Mouse (Mus musculus): ENCODE measurements around the gene Gm13762. TPM values are rescaled to one million over a fixed set of nuclear protein-coding genes. Genes with fewer than 3 reads are reported as not detected.
"Not testable (repeated sequence)": the region's sequence is repeated elsewhere in the genome, so short reads cannot be mapped to it uniquely, and the experiment has no call there.

The Gm13762 gene
- polyA plus RNA-seq (2012; rRNA removed): not detected in 2 replicates

DNA sequence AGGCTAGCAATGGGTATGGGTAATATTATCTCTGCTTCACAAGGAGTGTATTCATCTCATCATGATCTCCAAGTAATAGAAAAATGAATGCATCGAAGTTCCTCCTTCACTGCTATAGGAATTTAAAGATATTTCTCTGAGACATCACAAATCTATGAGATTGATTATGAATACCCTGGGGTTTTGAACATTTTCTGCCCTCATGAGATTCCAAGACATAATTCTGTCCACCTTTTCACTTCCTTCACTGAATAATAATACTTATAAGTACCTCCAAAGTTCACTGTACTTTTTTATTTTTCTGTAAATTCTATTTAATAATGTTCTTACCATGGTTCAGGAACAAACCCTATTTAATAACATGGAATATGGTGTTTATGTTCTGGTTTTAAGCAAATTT lies at the start of gene Gm13762:
TSS of gene Gm13762 (minus strand) at position 101 of the 400 bp plus-strand sequence.
- no peak within 1 kb of the TSS for H3K27ac ChIP-seq (ENCODE audit: insufficient read depth, low read length)
- no peaks in the 10 kb centered on the region for H3K27me3 ChIP-seq (ENCODE audit: control insufficient read depth, insufficient read depth, low read length)
- no peak for DNase-seq (ENCODE audit: low read depth in 1 of 2, low spot score in 2 of 2)
- H3K4me3 ChIP-seq (ENCODE audit: extremely low read depth, insufficient read depth, insufficient read length): no peak within 1 kb of the TSS
- TF ChIP-seq CTCF (IDR thresholded peaks at IDR 0.05; ENCODE audit: extremely low read depth, insufficient read depth, insufficient read length, insufficient replicate concordance) (no peak), POLR2A (IDR thresholded peaks at IDR 0.05; ENCODE audit: low read depth, low read length) (no peak)
- no peaks in the 10 kb centered on the region for H3K4me1 ChIP-seq (ENCODE audit: control insufficient read depth, insufficient read depth, insufficient read length)
- WGBS: 70% methylated on average over 1 of the region's 1 CpGs
- no peaks in the 10 kb centered on the region for H3K36me3 ChIP-seq (ENCODE audit: control insufficient read depth, insufficient read depth, low read length)

DNA sequence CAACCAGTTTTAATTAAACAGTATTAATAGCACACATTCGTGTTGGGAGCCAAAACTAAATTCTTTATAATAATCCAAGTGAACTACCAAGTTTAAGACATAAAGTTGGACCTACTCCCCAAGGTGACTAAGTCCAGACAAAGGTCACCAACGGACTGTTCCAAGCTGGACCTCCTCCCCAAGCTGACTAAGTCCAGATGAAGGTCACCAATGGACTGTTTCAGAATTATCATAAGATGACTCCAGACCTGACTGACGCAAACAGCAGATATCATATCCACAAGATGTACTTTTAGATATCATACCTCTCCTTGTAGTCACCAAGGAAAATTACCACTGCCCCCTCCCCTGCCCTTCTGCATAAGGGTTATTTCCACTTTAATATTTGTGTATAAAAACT lies 41.4 kb upstream of the Gm13762 start:
- H3K27ac ChIP-seq (ENCODE audit: insufficient read depth, low read length); H3K36me3 ChIP-seq (ENCODE audit: control insufficient read depth, insufficient read depth, low read length); H3K4me1 ChIP-seq (ENCODE audit: control insufficient read depth, insufficient read depth, insufficient read length); DNase-seq (ENCODE audit: low read depth in 1 of 2, low spot score in 2 of 2); H3K4me3 ChIP-seq (ENCODE audit: extremely low read depth, insufficient read depth, insufficient read length); H3K27me3 ChIP-seq (ENCODE audit: control insufficient read depth, insufficient read depth, low read length): not testable (repeated sequence)
- 65% methylated on average over 3 of the region's 3 CpGs for WGBS

DNA sequence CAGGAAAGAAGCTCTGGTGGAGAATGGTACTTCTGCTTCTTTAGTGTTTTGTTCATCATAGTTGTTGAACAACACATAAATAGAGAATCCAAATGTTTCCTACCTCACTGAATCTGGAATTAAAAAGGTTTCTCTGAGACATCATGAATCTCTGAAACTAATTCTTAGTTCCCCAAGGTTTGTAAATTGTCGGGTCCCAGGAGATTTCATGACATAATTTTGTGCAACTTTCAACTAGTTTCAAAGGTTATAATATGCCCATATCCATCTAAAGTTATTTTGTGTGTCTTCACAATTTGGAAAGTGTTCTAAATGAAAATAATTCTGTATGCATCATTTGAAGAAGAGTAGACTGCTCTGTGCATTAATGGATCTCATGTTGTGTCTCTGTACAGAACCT lies 38.2 kb upstream of the Gm13762 start, which contains the start of gene Olfr1216:
TSS of gene Olfr1216 (minus strand) at position 101 of the 400 bp plus-strand sequence.
- Histone ChIP-seq H3K4me1 (ENCODE audit: control insufficient read depth, insufficient read depth, insufficient read length) (no peaks in the 10 kb centered on the region), H3K36me3 (ENCODE audit: control insufficient read depth, insufficient read depth, low read length) (no peaks in the 10 kb centered on the region), H3K27me3 (ENCODE audit: control insufficient read depth, insufficient read depth, low read length) (no peaks in the 10 kb centered on the region), H3K4me3 (ENCODE audit: extremely low read depth, insufficient read depth, insufficient read length) (no peak within 1 kb of the TSS), H3K27ac (ENCODE audit: insufficient read depth, low read length) (no peak within 1 kb of the TSS)
- DNase-seq (ENCODE audit: low read depth in 1 of 2, low spot score in 2 of 2): no peak
- whole genome bisulfite sequencing: 80% methylated on average over 1 of the region's 1 CpGs
- TF ChIP-seq CTCF (IDR thresholded peaks at IDR 0.05; ENCODE audit: extremely low read depth, insufficient read depth, insufficient read length, insufficient replicate concordance) (no peak), POLR2A (IDR thresholded peaks at IDR 0.05; ENCODE audit: low read depth, low read length) (no peak)

DNA sequence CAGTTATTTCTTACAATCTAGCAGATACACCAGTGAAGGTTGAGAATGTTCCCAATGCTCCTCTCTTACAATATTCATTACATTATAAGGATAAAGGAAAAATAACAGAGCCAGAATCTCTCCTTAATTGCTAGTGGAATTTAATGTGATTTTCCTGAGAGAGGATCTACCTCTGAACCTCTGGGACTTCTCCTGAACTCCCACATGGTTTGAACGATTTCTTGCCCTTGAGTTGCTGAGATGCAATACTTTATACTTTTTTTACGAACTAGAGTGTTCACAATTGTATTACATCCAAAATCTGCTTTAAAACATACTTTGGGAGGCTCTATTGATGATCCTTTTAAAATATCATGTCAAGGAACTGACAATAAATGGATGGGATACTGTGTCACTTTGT lies 26.8 kb upstream of the Gm13762 start, which contains the start of gene Olfr1215:
TSS of gene Olfr1215 (minus strand) at position 101 of the 400 bp plus-strand sequence.
- no peak for DNase-seq (ENCODE audit: low read depth in 1 of 2, low spot score in 2 of 2)
- no peak for TF ChIP-seq POLR2A (IDR thresholded peaks at IDR 0.05; ENCODE audit: low read depth, low read length)
- TF ChIP-seq CTCF (IDR thresholded peaks at IDR 0.05; ENCODE audit: extremely low read depth, insufficient read depth, insufficient read length, insufficient replicate concordance): no peak
- H3K4me3 ChIP-seq (ENCODE audit: extremely low read depth, insufficient read depth, insufficient read length): no peak within 1 kb of the TSS
- H3K36me3 ChIP-seq (ENCODE audit: control insufficient read depth, insufficient read depth, low read length): no peaks in the 10 kb centered on the region
- WGBS: 59% methylated on average over 2 of the region's 2 CpGs
- H3K27ac ChIP-seq (ENCODE audit: insufficient read depth, low read length): no peak within 1 kb of the TSS
- H3K4me1 ChIP-seq (ENCODE audit: control insufficient read depth, insufficient read depth, insufficient read length): no peaks in the 10 kb centered on the region
- H3K27me3 ChIP-seq (ENCODE audit: control insufficient read depth, insufficient read depth, low read length): no peaks in the 10 kb centered on the region

DNA sequence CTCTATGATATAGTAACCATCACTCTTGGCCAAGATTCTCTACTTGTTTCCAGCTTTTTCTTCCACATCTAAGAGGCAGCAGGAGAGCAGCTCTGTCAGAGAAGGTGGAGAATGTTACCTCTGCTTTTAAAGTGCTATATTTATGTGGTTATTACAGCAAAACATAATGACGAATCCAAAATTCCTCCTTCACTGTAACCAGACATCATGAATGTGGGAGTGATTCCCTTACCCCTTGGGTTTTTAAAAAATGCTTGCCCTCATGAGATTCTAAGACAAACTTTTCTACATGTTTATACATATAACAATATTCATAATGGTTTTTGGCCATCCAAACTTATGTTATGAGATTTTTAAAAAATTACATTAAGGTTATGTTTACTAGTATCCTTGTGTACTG lies 12.5 kb upstream of the Gm13762 start, which contains the start of gene Olfr1214:
TSS of gene Olfr1214 (minus strand) at position 101 of the 400 bp plus-strand sequence.
- TF ChIP-seq CTCF (IDR thresholded peaks at IDR 0.05; ENCODE audit: extremely low read depth, insufficient read depth, insufficient read length, insufficient replicate concordance): no peak
- no peak for TF ChIP-seq POLR2A (IDR thresholded peaks at IDR 0.05; ENCODE audit: low read depth, low read length)
- WGBS: 84% methylated on average over 1 of the region's 1 CpGs

DNA sequence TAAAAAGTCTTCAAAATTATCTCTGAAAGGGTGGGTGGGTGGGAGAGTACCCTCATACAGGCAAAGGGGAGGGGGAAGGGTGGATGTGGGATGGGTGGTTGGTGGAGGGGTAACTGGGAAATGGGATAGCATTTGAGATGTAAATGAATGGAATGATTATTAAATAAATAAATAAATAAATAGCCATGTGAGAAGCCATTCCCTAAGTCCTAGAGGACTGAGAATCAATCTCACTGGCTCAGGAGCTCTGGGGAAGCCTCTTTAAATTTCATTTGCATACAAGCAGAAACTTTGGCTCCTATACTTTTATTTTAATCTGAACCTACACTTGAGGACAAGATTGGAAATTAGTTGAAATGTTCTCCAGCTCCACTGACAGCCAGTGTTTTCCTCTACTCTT lies 26.4 kb downstream of the Gm13762 start, which contains the start of gene Olfr1212:
TSS of gene Olfr1212 (plus strand) at position 301 of the 400 bp plus-strand sequence.
- no peak for DNase-seq (ENCODE audit: low read depth in 1 of 2, low spot score in 2 of 2)
- TF ChIP-seq CTCF (IDR thresholded peaks at IDR 0.05; ENCODE audit: extremely low read depth, insufficient read depth, insufficient read length, insufficient replicate concordance) (no peak), POLR2A (IDR thresholded peaks at IDR 0.05; ENCODE audit: low read depth, low read length) (no peak)
- H3K27ac ChIP-seq (ENCODE audit: insufficient read depth, low read length): no peak within 1 kb of the TSS
- H3K4me3 ChIP-seq (ENCODE audit: extremely low read depth, insufficient read depth, insufficient read length): no peak within 1 kb of the TSS
- H3K27me3 ChIP-seq (ENCODE audit: control insufficient read depth, insufficient read depth, low read length): no peaks in the 10 kb centered on the region
- no peaks in the 10 kb centered on the region for H3K4me1 ChIP-seq (ENCODE audit: control insufficient read depth, insufficient read depth, insufficient read length)
- H3K36me3 ChIP-seq (ENCODE audit: control insufficient read depth, insufficient read depth, low read length): no peaks in the 10 kb centered on the region

More for the DNA sequence above, 12.5 kb upstream of the Gm13762 start, which contains the start of gene Olfr1214:
- Histone ChIP-seq H3K27me3 (ENCODE audit: control insufficient read depth, insufficient read depth, low read length) (no peaks in the 10 kb centered on the region), H3K36me3 (ENCODE audit: control insufficient read depth, insufficient read depth, low read length) (no peaks in the 10 kb centered on the region), H3K27ac (ENCODE audit: insufficient read depth, low read length) (no peak within 1 kb of the TSS), H3K4me1 (ENCODE audit: control insufficient read depth, insufficient read depth, insufficient read length) (no peaks in the 10 kb centered on the region), H3K4me3 (ENCODE audit: extremely low read depth, insufficient read depth, insufficient read length) (no peak within 1 kb of the TSS)
- no peak for DNase-seq (ENCODE audit: low read depth in 1 of 2, low spot score in 2 of 2)

DNA sequence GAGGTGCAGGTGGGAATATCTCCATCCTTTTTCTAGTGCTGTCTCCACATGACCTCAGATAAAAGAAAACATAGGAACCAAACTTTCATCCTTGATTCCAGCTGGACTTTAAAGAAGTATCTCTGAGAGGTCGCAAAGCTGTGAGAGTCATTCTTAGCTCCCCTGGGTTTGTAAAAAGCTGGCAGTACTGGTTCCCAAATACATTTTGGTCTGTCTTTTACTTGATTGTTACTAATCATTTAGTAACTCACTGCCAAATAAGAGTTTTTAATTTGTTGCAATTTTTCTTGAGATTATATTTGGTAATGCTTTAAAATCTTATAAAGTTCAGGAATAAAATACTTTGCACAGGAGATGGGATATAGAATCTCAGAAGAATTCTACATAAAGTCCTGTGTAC lies 42.1 kb downstream of the Gm13762 start, which contains the start of gene Olfr1211:
TSS of gene Olfr1211 (minus strand) at position 101 of the 400 bp plus-strand sequence.
- TF ChIP-seq CTCF (IDR thresholded peaks at IDR 0.05; ENCODE audit: extremely low read depth, insufficient read depth, insufficient read length, insufficient replicate concordance) (no peak), POLR2A (IDR thresholded peaks at IDR 0.05; ENCODE audit: low read depth, low read length) (no peak)
- no peak within 1 kb of the TSS for H3K27ac ChIP-seq (ENCODE audit: insufficient read depth, low read length)
- no peaks in the 10 kb centered on the region for H3K27me3 ChIP-seq (ENCODE audit: control insufficient read depth, insufficient read depth, low read length)
- H3K4me1 ChIP-seq (ENCODE audit: control insufficient read depth, insufficient read depth, insufficient read length): no peaks in the 10 kb centered on the region
- no peaks in the 10 kb centered on the region for H3K36me3 ChIP-seq (ENCODE audit: control insufficient read depth, insufficient read depth, low read length)
- no peak within 1 kb of the TSS for H3K4me3 ChIP-seq (ENCODE audit: extremely low read depth, insufficient read depth, insufficient read length)
- WGBS: 90% methylated on average over 1 of the region's 1 CpGs
- DNase-seq (ENCODE audit: low read depth in 1 of 2, low spot score in 2 of 2): no peak

Other genes starting within 250 kb of the Gm13762 start
- gene Olfr1197, start 247.9 kb downstream of the Gm13762 start, polyA plus RNA-seq (2012; rRNA removed): not detected in 2 replicates
- not detected in 2 replicates for gene Olfr1198, start 228.9 kb downstream of the Gm13762 start, polyA plus RNA-seq (2012; rRNA removed)
- not detected in 2 replicates for gene Olfr1199, start 219.8 kb downstream of the Gm13762 start, polyA plus RNA-seq (2012; rRNA removed)
- gene Olfr1200, start 209.8 kb downstream of the Gm13762 start, polyA plus RNA-seq (2012; rRNA removed): not detected in 2 replicates
- gene Olfr1201, start 187.2 kb downstream of the Gm13762 start, polyA plus RNA-seq (2012; rRNA removed): not detected in 2 replicates
- gene Olfr1202, start 165.8 kb downstream of the Gm13762 start, polyA plus RNA-seq (2012; rRNA removed): not detected in 2 replicates
- gene Olfr1205, start 150.5 kb downstream of the Gm13762 start, polyA plus RNA-seq (2012; rRNA removed): not detected in 2 replicates
- not detected in 2 replicates for gene Olfr1204, start 131.0 kb downstream of the Gm13762 start, polyA plus RNA-seq (2012; rRNA removed)
- not detected in 2 replicates for gene Olfr1206, start 117.0 kb downstream of the Gm13762 start, polyA plus RNA-seq (2012; rRNA removed)
- gene Olfr1208, start 78.0 kb downstream of the Gm13762 start, polyA plus RNA-seq (2012; rRNA removed): not detected in 2 replicates
- gene Olfr1209, start 65.1 kb downstream of the Gm13762 start, polyA plus RNA-seq (2012; rRNA removed): not detected in 2 replicates
- not detected in 2 replicates for gene Olfr1211, start 42.2 kb downstream of the Gm13762 start, polyA plus RNA-seq (2012; rRNA removed)
- not detected in 2 replicates for gene Olfr1212, start 26.3 kb downstream of the Gm13762 start, polyA plus RNA-seq (2012; rRNA removed)
- gene Olfr1214, start 12.4 kb upstream of the Gm13762 start, polyA plus RNA-seq (2012; rRNA removed): not detected in 2 replicates
- not detected in 2 replicates for gene Olfr1215, start 26.7 kb upstream of the Gm13762 start, polyA plus RNA-seq (2012; rRNA removed)
- not detected in 2 replicates for gene Olfr1216, start 38.1 kb upstream of the Gm13762 start, polyA plus RNA-seq (2012; rRNA removed)
- not detected in 2 replicates for gene Olfr1217, start 51.8 kb upstream of the Gm13762 start, polyA plus RNA-seq (2012; rRNA removed)
- gene Olfr1218, start 80.9 kb upstream of the Gm13762 start, polyA plus RNA-seq (2012; rRNA removed): not detected in 2 replicates
- gene Olfr1219, start 103.2 kb upstream of the Gm13762 start, polyA plus RNA-seq (2012; rRNA removed): not detected in 2 replicates
- gene Olfr1220, start 126.6 kb upstream of the Gm13762 start, polyA plus RNA-seq (2012; rRNA removed): not detected in 2 replicates
- not detected in 2 replicates for gene Olfr1221, start 137.0 kb upstream of the Gm13762 start, polyA plus RNA-seq (2012; rRNA removed)
- not detected in 2 replicates for gene Olfr1222, start 152.8 kb upstream of the Gm13762 start, polyA plus RNA-seq (2012; rRNA removed)
- gene Olfr1223, start 171.3 kb upstream of the Gm13762 start, polyA plus RNA-seq (2012; rRNA removed): not detected in 2 replicates
- gene Olfr1224-ps1, start 183.8 kb upstream of the Gm13762 start, polyA plus RNA-seq (2012; rRNA removed): not detected in 2 replicates
- gene Olfr1225, start 194.4 kb upstream of the Gm13762 start, polyA plus RNA-seq (2012; rRNA removed): not detected in 2 replicates
- not detected in 2 replicates for gene Olfr1226, start 219.8 kb upstream of the Gm13762 start, polyA plus RNA-seq (2012; rRNA removed)

Data from spleen, adult 2 months (tissue).